ENCODE assay signal across 8 mouse cellular contexts in genomic region chr4:156108606-156109546, GRCm38 (mm10). TPM values are rescaled to one million over a fixed set of nuclear protein-coding genes. Genes with fewer than 3 reads are reported as not detected.
DNase-seq lines count a peak whose midpoint lies in the region; ATAC-seq and TF ChIP-seq lines count a peak whose summit lies in the region.

No protein-coding gene starts in this region.

- no peaks in the 10 kb centered on the region for H3K27me3 ChIP-seq in ES-Bruce4 (ENCODE audit: control insufficient read depth, insufficient read depth, low read length, poor library complexity, severe bottlenecking)
- H3K27me3 ChIP-seq in heart, embryonic 10.5 days (ENCODE audit: insufficient read depth, poor library complexity, severe bottlenecking), result no peaks in the 10 kb centered on the region
- no peaks in the 10 kb centered on the region for H3K27me3 ChIP-seq in kidney, embryonic 15.5 days
- no peaks in the 10 kb centered on the region for H3K27me3 ChIP-seq in lung, embryonic 16.5 days (ENCODE audit: control insufficient read depth, insufficient read depth, low read depth, low read length)

- TF ChIP-seq EP300 in ES-Bruce4 (IDR thresholded peaks at IDR 0.05; ENCODE audit: insufficient read depth, low read depth, low read length), result no peak

- peak overlapping the region; percentile 79 for H3K4me3 ChIP-seq in ES-Bruce4 (ENCODE audit: low read depth, low read length)
- H3K4me3 ChIP-seq in heart, embryonic 10.5 days, result peak overlapping the region; percentile 87
- H3K4me3 ChIP-seq in kidney, embryonic 15.5 days (replicated peaks), result peak overlapping the region; percentile 70
- H3K4me3 ChIP-seq in lung, embryonic 16.5 days (ENCODE audit: low read length), result peak overlapping the region; percentile 93

- H3K27ac ChIP-seq in ES-Bruce4 (ENCODE audit: insufficient read depth, low read length), result peak overlapping the region; percentile 37
- peak overlapping the region; percentile 96 for H3K27ac ChIP-seq in heart, embryonic 10.5 days
- H3K27ac ChIP-seq in kidney, embryonic 15.5 days, result peak overlapping the region; percentile 89
- peak overlapping the region; percentile 92 for H3K27ac ChIP-seq in lung, embryonic 16.5 days (ENCODE audit: low read length)

- ATAC-seq in kidney, embryonic 15.5 days (replicated peaks; ENCODE audit: low FRiP score), result peak; percentile 70
- peak; percentile 66 for ATAC-seq in lung, embryonic 16.5 days (ENCODE audit: low read depth)
- ATAC-seq in monocyte, adult 5-6 weeks (replicated peaks; ENCODE audit: insufficient number of reproducible peaks, low FRiP score, low TSS enrichment, poor library complexity, severe bottlenecking), result no peak

- 31% methylated on average over 13 of the region's 13 CpGs for WGBS in heart, embryonic 10.5 days
- WGBS in kidney, embryonic 15.5 days, result 28% methylated on average over 13 of the region's 13 CpGs
- WGBS in lung, embryonic 16.5 days, result 20% methylated on average over 13 of the region's 13 CpGs

- H3K4me1 ChIP-seq in ES-Bruce4 (ENCODE audit: control insufficient read depth, insufficient read depth, low read length), result no peaks in the 10 kb centered on the region
- peaks cover 15% of the 10 kb centered on the region for H3K4me1 ChIP-seq in heart, embryonic 10.5 days
- peaks cover 15% of the 10 kb centered on the region for H3K4me1 ChIP-seq in kidney, embryonic 15.5 days
- H3K4me1 ChIP-seq in lung, embryonic 16.5 days (replicated peaks; ENCODE audit: control insufficient read depth, insufficient read depth, low read length), result peaks cover 3% of the 10 kb centered on the region; the same call in 1 of the 2 replicates

- no peaks in the 10 kb centered on the region for H3K9me3 ChIP-seq in ES-Bruce4 (replicated peaks; ENCODE audit: control insufficient read depth, insufficient read depth, low read length, poor library complexity, severe bottlenecking)
- H3K9me3 ChIP-seq in heart, embryonic 10.5 days, result no peaks in the 10 kb centered on the region
- no peaks in the 10 kb centered on the region for H3K9me3 ChIP-seq in kidney, embryonic 15.5 days (replicated peaks)
- H3K9me3 ChIP-seq in lung, embryonic 16.5 days (ENCODE audit: control insufficient read depth, low read length), result no peaks in the 10 kb centered on the region

- H3K36me3 ChIP-seq in ES-Bruce4 (ENCODE audit: control insufficient read depth, insufficient read depth, low read length, poor library complexity, severe bottlenecking), result no peaks in the 10 kb centered on the region
- no peaks in the 10 kb centered on the region for H3K36me3 ChIP-seq in heart, embryonic 10.5 days
- H3K36me3 ChIP-seq in kidney, embryonic 15.5 days, result no peaks in the 10 kb centered on the region
- H3K36me3 ChIP-seq in lung, embryonic 16.5 days (ENCODE audit: control insufficient read depth, insufficient read depth, low read length), result no peaks in the 10 kb centered on the region

- H3K9ac ChIP-seq in ES-Bruce4 (ENCODE audit: low read depth, poor library complexity, severe bottlenecking), result peak overlapping the region; percentile 60
- H3K9ac ChIP-seq in kidney, embryonic 15.5 days, result peak overlapping the region; percentile 56
- H3K9ac ChIP-seq in lung, embryonic 16.5 days (ENCODE audit: low read length), result peak overlapping the region; percentile 74

- peak overlapping the region; percentile 62 for H3K4me2 ChIP-seq in kidney, embryonic 15.5 days
- peak overlapping the region; percentile 53 for H3K4me2 ChIP-seq in lung, embryonic 16.5 days (ENCODE audit: low read depth, low read length)

- TF ChIP-seq POLR2A in ES-Bruce4 (IDR thresholded peaks at IDR 0.05; ENCODE audit: insufficient read depth, low read length), result no peak

- DNase-seq in adrenal gland, adult 2 months, result peak; percentile 73
- DNase-seq in embryo, embryonic 9.5 days (ENCODE audit: extremely low spot score), result peak; percentile 72
- DNase-seq in heart, embryonic 10.5 days (ENCODE audit: low spot score), result peak; percentile 88
- DNase-seq in retina, embryonic 14.5 days (ENCODE audit: low spot score), result peak; percentile 52

- TF ChIP-seq CTCF in ES-Bruce4 (IDR thresholded peaks at IDR 0.05; ENCODE audit: low read depth, low read length), result no peak

RNA-seq across cellular contexts. Expression of gene 9430015G10Rik, which starts 0.9 kb away (rescaled TPM):
- 39.7 and 47.7 TPM in 2 replicates for polyA plus RNA-seq in ES-Bruce4 (2011; ENCODE audit: insufficient read depth, insufficient read length, low read depth, missing spikeins)
- 1 to 10 TPM; 5.7 to 9.6 TPM for total RNA-seq in adrenal gland, adult 2 months (2021)
- polyA plus RNA-seq in adrenal gland, adult 2 months (2012; rRNA removed), result 14.6 and 15.6 TPM in 2 replicates
- 32.2 and 45.6 TPM in 2 replicates for polyA plus RNA-seq in heart, embryonic 10.5 days (2016; fragmentation: Nextera tagmentation; extraction: Ambion mirVana)
- 39.4 and 42.8 TPM in 2 replicates for polyA plus RNA-seq in kidney, embryonic 15.5 days (2015; fragmentation: Nextera tagmentation; extraction: Ambion mirVana)
- polyA plus RNA-seq in lung, embryonic 16.5 days (2015; fragmentation: Nextera tagmentation; extraction: Ambion mirVana), result 37.9 and 42.0 TPM in 2 replicates
- 5.7 to 20.4 TPM (median 15.4 TPM) in 3 replicates for total RNA-seq in monocyte, adult 5-6 weeks (2017)

RNA-seq across cellular contexts. Expression of gene Rnf223, which starts 21.4 kb away (rescaled TPM):
- 0.27 TPM in 1 of 2 replicates, not detected in the other for polyA plus RNA-seq in ES-Bruce4 (2011; ENCODE audit: insufficient read depth, insufficient read length, low read depth, missing spikeins)
- total RNA-seq in adrenal gland, adult 2 months (2021), result under 1 TPM; 0.17 TPM
- polyA plus RNA-seq in adrenal gland, adult 2 months (2012; rRNA removed), result 0.34 and 0.46 TPM in 2 replicates
- 0.27 and 0.55 TPM in 2 replicates for polyA plus RNA-seq in heart, embryonic 10.5 days (2016; fragmentation: Nextera tagmentation; extraction: Ambion mirVana)
- polyA plus RNA-seq in kidney, embryonic 15.5 days (2015; fragmentation: Nextera tagmentation; extraction: Ambion mirVana), result 0.14 and 0.34 TPM in 2 replicates
- polyA plus RNA-seq in lung, embryonic 16.5 days (2015; fragmentation: Nextera tagmentation; extraction: Ambion mirVana), result 0.24 and 0.33 TPM in 2 replicates
- total RNA-seq in monocyte, adult 5-6 weeks (2017), result 0.39 TPM in 1 of 3 replicates, not detected in the others

RNA-seq across cellular contexts. Expression of gene Ttll10, which starts 49.7 kb away (rescaled TPM):
- polyA plus RNA-seq in ES-Bruce4 (2011; ENCODE audit: insufficient read depth, insufficient read length, low read depth, missing spikeins), result 2.5 and 3.3 TPM in 2 replicates
- total RNA-seq in adrenal gland, adult 2 months (2021), result under 1 TPM in 1 of 2 experiments, not detected in 1; 0.21 TPM
- 0.13 and 0.19 TPM in 2 replicates for polyA plus RNA-seq in adrenal gland, adult 2 months (2012; rRNA removed)
- 0.19 and 0.38 TPM in 2 replicates for polyA plus RNA-seq in heart, embryonic 10.5 days (2016; fragmentation: Nextera tagmentation; extraction: Ambion mirVana)
- polyA plus RNA-seq in kidney, embryonic 15.5 days (2015; fragmentation: Nextera tagmentation; extraction: Ambion mirVana), result 7.8 TPM in 2 replicates
- polyA plus RNA-seq in lung, embryonic 16.5 days (2015; fragmentation: Nextera tagmentation; extraction: Ambion mirVana), result 2.8 and 4.0 TPM in 2 replicates
- total RNA-seq in monocyte, adult 5-6 weeks (2017), result not detected in 3 replicates

Comparison
In these comparisons a context has a peak if more than half of its experiments do, and no peak if none do; other contexts are left out.
1. H3K27ac ChIP-seq: peak in every context shown above with its lines; median percentile 96 in heart, embryonic 10.5 days; 92 in lung, embryonic 16.5 days; 89 in kidney, embryonic 15.5 days; 37 in ES-Bruce4.